Mouse (Mus musculus) adrenal gland, postnatal 36 days (tissue): ENCODE data around the gene Fbxl16. TPM values are rescaled to one million over a fixed set of nuclear protein-coding genes. Genes with fewer than 3 reads are reported as not detected.

Experiments used
- microRNA-seq: library from miRNA; unstranded; fragments of <30 nt; microRNA quantifications from one replicate; pipeline ENCODE4 v1.2.0, GENCODE M21; 2021
- total RNA-seq, 2 experiments: library from RNA; stranded (reverse); gene quantifications; 2 replicates each; pipeline ENCODE4 v1.2.3; 2021

Gene Fbxl16
- total RNA-seq, 2 experiments from 2014 or later = 19.4 to 34.2 TPM

Small RNA genes within 50 kb of the gene (microRNA-seq; reads per million reads assigned to microRNA genes)
- gene Mir3082 (2.0 reads per million), gene Mir6966 (not detected)

Other genes starting within 250 kb of the Fbxl16 start
- 1 to 10 TPM; 1.3 to 2.5 TPM for gene Sox8, start 238.4 kb upstream of the Fbxl16 start, total RNA-seq
- 10 to 100 TPM; 29.6 to 37.9 TPM for gene Lmf1, start 230.0 kb upstream of the Fbxl16 start, total RNA-seq
- 1 to 10 TPM; 1.7 to 2.3 TPM for gene Gng13, start 91.9 kb upstream of the Fbxl16 start, total RNA-seq
- gene Chtf18, start 81.7 kb upstream of the Fbxl16 start, total RNA-seq = 1 to 10 TPM; 3.6 to 4.0 TPM
- gene Rpusd1, start 81.4 kb upstream of the Fbxl16 start, total RNA-seq = 10 to 100 TPM; 12.5 to 13.4 TPM
- not detected for gene Mslnl, start 73.0 kb upstream of the Fbxl16 start, total RNA-seq
- gene Msln, start 54.7 kb upstream of the Fbxl16 start, total RNA-seq = 1 to 10 TPM; 5.5 to 8.2 TPM
- gene Narfl, start 35.3 kb upstream of the Fbxl16 start, total RNA-seq = 10 to 100 TPM; 26.0 to 31.0 TPM
- gene Haghl, start 23.4 kb upstream of the Fbxl16 start, total RNA-seq = 10 to 100 TPM; 17.6 to 32.8 TPM
- not detected for gene Ccdc78, start 22.5 kb upstream of the Fbxl16 start, total RNA-seq
- 10 to 100 TPM; 76.7 to 85.4 TPM for gene Fam173a, start 16.2 kb upstream of the Fbxl16 start, total RNA-seq
- not detected for gene AC134908.4, start 13.4 kb upstream of the Fbxl16 start, total RNA-seq
- 10 to 100 TPM; 24.5 to 27.7 TPM for gene Metrn, start 11.9 kb upstream of the Fbxl16 start, total RNA-seq
- gene Wdr24, start 14.5 kb downstream of the Fbxl16 start, total RNA-seq = 10 to 100 TPM; 16.6 to 20.8 TPM
- gene Jmjd8, start 19.8 kb downstream of the Fbxl16 start, total RNA-seq = 10 to 100 TPM; 87.8 to 93.9 TPM
- 100 to 1,000 TPM; 167 to 173 TPM for gene Stub1, start 24.3 kb downstream of the Fbxl16 start, total RNA-seq
- gene Rhbdl1, start 28.2 kb downstream of the Fbxl16 start, total RNA-seq = 10 to 100 TPM; 17.4 to 20.3 TPM
- gene Gm20683, start 32.7 kb downstream of the Fbxl16 start, total RNA-seq = 10 to 100 TPM in 1 of 2 experiments, 1 to 10 TPM in 1; 9.5 to 13.3 TPM
- 100 to 1,000 TPM in 1 of 2 experiments, 10 to 100 TPM in 1; 97.2 to 104 TPM for gene Rhot2, start 35.8 kb downstream of the Fbxl16 start, total RNA-seq
- 10 to 100 TPM; 12.9 to 15.6 TPM for gene Wdr90, start 52.4 kb downstream of the Fbxl16 start, total RNA-seq
- 100 to 1,000 TPM; 340 to 398 TPM for gene Mcrip2, start 59.7 kb downstream of the Fbxl16 start, total RNA-seq
- gene Mettl26, start 66.0 kb downstream of the Fbxl16 start, total RNA-seq = 100 to 1,000 TPM; 106 to 124 TPM
- 1 to 10 TPM in 1 of 2 experiments, under 1 TPM in 1; 0.99 to 1.2 TPM for gene Wfikkn1, start 71.8 kb downstream of the Fbxl16 start, total RNA-seq
- 10 to 100 TPM; 20.6 to 46.0 TPM for gene Rab40c, start 110.6 kb downstream of the Fbxl16 start, total RNA-seq
- gene Pigq, start 135.9 kb downstream of the Fbxl16 start, total RNA-seq = 100 to 1,000 TPM in 1 of 2 experiments, 10 to 100 TPM in 1; 96.8 to 117 TPM
- gene Nhlrc4, start 135.9 kb downstream of the Fbxl16 start, total RNA-seq = not detected
- gene A930017K11Rik, start 143.5 kb downstream of the Fbxl16 start, total RNA-seq = not detected
- gene Capn15, start 176.7 kb downstream of the Fbxl16 start, total RNA-seq = 10 to 100 TPM; 16.7 to 23.8 TPM